Mouse (Mus musculus) layer of hippocampus, adult 18-20 months (tissue): Measurements from ENCODE around the gene Crmp1. TPM values are rescaled to one million over a fixed set of nuclear protein-coding genes. Genes with fewer than 3 reads are reported as not detected.
A peak's percentile ranks its signal among the peaks of the same experiment; 100 is the strongest.

Experiments used
- DNase-seq, 2 experiments: peaks; one replicate each; pipeline ENCODE4 v3.0.0; 2022; ENCODE audit warnings: low spot score in 2 of 2
- total RNA-seq, 2 experiments: library from RNA; stranded (reverse); gene quantifications; 2 replicates each; pipeline ENCODE4 v1.2.3; 2021

Gene Crmp1
- total RNA-seq, 2 experiments from 2014 or later = 206 to 218 TPM

GRCm38 (mm10) chr5:37290983-37291382, 49.2 kb downstream of the Crmp1 start:
- DNase-seq = peak in 1 of 2 experiments; percentile 44

- no peak for DNase-seq
Observed at GRCm38 (mm10) chr5:37296717-37297116, 55.0 kb downstream of the Crmp1 start.

- no peak for DNase-seq
Observed at GRCm38 (mm10) chr5:37298370-37298769, 56.6 kb downstream of the Crmp1 start.

GRCm38 (mm10) chr5:37310026-37310425, 68.3 kb downstream of the Crmp1 start:
- DNase-seq = no peak

DNA sequence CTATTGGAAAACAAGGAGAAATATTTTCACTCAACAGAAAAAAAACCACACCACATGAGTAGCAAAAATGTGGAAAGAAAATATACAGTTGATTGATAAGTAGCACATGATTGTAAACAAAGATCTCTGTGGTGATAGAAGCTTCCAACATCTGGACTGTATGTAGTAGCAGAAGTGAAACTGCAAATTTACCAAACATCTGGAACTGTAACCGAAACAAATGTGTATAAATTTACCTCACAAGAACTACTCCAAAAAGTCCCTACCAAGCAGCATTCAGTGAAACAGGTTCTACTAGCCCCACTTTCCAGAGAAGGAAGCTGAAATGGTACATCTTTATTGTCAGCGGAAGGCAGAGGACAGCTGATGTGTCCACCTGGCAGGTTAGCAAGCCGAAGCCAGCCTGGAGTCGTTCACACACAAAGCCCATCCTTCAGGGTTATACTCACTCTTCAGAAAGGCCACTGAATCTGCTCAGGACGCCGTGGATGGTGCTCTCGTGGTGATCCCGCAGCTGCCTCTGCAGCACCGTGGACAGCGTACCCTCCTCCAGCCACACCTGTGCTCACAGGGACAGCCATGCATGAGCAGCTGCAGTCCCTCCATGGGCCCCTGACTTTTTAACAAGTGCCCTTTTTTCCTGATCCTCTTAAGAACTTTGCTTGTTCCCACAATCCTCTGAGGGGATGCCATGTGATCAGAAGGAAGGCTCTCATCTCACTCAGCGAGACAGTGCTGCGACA, 71.4 kb downstream of the Crmp1 start:
- no peak for DNase-seq

DNA sequence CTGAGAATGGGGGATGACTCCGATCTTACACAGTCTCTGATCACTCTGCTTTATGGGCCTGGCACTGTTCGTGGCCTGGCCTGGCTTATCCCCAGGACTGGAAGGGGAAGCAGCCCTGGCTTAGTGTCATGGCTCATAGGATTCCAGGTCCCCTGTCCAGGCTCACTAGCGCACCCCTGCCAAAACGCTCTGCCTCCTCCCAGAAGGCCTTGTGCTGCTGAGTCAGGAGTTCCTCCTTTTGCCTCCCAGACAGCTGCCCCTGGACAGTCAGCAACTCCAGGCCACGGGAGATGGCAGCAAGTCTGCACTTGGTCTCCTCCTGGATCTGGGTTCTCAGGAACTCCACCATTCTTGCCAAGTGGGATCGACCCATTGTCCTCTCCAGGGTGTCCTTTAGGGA, 77.0 kb downstream of the Crmp1 start:
- no peak for DNase-seq

DNA sequence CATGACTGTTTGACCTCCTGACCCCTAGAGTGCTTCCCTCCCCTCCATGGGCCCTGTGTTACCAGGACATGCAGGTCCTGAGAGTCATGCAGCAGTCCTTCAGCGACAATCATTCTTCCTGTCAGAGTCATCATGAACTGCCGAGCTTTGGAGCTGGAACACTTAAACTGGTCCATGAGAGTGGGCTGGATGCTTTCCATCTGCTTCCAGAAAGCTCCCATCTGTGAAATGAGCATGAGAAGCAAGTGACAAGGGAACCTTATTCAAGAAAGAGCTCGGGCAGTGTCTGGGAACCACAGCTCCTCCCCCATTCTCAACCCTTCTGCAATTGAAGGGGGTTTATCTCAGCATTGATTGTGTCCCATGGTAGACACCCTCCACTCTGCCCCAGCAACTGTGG, 78.4 kb downstream of the Crmp1 start:
- peak; percentile 58 to 80 for DNase-seq

DNA sequence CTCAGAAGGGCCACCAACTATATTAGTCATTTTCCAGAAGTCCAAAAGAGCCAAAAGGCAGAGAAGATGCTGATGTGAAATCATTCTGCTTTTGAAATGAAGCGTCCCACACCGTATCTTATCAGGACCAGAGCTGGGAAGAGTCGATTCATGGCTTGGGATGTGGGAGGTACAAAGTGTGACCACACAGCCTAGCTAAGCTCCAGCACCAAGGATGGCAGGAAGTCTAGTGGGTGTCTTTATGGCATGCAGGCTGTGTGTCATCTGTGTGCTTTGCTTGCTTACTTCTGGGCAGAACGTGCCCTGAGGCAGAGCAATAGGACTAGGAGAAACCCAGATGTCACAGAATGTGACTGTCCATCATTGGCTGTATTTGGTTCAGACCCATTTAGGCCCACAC, 79.0 kb downstream of the Crmp1 start:
- no peak for DNase-seq

DNA sequence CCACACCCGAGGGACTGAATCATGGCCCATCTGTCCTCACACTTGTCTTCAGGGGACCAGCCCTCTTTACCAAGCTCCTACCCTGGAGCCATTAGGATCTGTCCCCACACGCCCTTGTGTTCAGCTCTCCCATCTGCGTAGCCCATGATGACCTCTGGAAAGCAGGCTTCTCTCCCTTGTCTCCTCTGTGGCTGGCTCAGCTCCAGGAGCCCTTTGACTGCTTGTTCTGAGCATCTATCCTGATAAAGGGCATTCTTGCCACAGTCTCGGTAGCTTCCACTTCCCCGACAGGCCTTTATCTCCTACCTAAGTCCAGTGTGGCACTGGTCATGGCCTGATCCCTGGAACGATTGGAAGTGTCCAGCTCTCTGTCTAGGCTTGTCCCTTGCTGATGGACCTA, 84.9 kb downstream of the Crmp1 start:
- DNase-seq = no peak

GRCm38 (mm10) chr5:37330449-37331132, 88.9 kb downstream of the Crmp1 start:
- DNase-seq = no peak

GRCm38 (mm10) chr5:37331133-37331505, 89.4 kb downstream of the Crmp1 start:
- no peak for DNase-seq

GRCm38 (mm10) chr5:37332066-37332465, 90.3 kb downstream of the Crmp1 start:
- DNase-seq = no peak

DNA sequence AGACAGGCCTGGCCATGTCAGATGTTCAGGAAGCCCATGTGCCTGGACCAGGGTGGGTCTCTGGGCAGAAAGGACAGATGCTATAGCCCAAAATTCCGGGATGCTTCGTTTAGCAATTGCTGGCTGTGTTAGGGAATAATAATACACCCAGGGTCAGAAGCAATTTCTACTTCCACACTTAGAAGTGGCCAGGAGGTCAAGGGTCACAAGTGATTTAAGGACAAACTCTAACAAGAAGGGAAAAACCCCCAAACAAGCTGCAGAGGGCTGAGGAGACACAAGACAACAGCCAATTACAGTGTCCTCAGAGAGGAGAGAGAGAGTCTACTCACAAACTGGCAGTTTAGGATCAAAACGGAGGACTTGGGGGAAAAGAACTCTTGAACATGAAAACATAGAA, 93.3 kb downstream of the Crmp1 start:
- DNase-seq = no peak

- peak in 1 of 2 experiments; percentile 58 for DNase-seq
Observed at GRCm38 (mm10) chr5:37336485-37337105, 94.9 kb downstream of the Crmp1 start, which contains the start of gene Evc. Gene Evc, minus strand, starts transcription at chr5:37336894.

DNA sequence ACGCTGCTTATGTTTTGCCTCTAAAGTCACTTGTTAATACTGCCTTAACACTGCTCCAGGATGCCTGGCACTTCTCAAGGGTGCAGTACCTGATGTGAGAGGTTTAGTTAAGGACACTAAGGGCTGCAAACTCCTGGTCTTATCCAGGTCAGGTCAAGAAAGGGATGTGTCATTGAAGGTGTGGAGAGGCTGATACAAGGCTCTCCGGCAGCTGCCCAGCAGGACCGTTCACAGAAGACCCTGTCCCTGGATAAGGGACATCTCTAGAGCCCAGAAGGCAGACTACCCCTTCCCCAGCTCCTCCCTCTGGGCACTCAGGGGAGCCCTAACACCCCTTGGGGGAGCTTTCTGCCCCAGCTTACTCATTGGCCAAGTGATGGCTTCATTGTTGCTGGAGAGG, 96.0 kb downstream of the Crmp1 start:
- DNase-seq = no peak

- peak; percentile 84 to 90 for DNase-seq
Observed at GRCm38 (mm10) chr5:37338288-37338687, 96.5 kb downstream of the Crmp1 start, which contains the start of gene Evc2. Gene Evc2, plus strand, starts transcription at chr5:37338499.

Other genes starting within 250 kb of the Crmp1 start
- gene Gm1043, start 156.6 kb upstream of the Crmp1 start, total RNA-seq = 10 to 100 TPM; 27.1 to 29.1 TPM
- gene Evc, start 95.0 kb downstream of the Crmp1 start, total RNA-seq = 10 to 100 TPM; 13.5 to 16.6 TPM
- gene Evc2, start 96.6 kb downstream of the Crmp1 start, total RNA-seq = 10 to 100 TPM; 27.9 to 29.2 TPM